In genomic region chr14:29097776-29098175, GRCm38 (mm10) we compare ENCODE assay signal across 14 mouse cellular contexts.
"Had no signal": no experiment of that assay in that cellular context is flagged by ENCODE, and none has a peak within 500 bp of the region (broad histone marks: within the 10 kb centered on the region; RNA-seq: fewer than 3 reads in every experiment).

No protein-coding gene starts in this region.

- H3K27me3 ChIP-seq: liver, embryonic 15.5 days; neural tube, embryonic 12.5 days had no signal

- H3K4me2 ChIP-seq: liver, embryonic 11.5 days; liver, embryonic 15.5 days; neural tube, embryonic 12.5 days had no signal

- H3K4me3 ChIP-seq: left cerebral cortex, adult 2 months; limb, embryonic 10.5 days; liver, embryonic 15.5 days; neural tube, embryonic 12.5 days had no signal

- ATAC-seq: intestine, embryonic 16.5 days; lung, postnatal 0 days had no signal

- H3K27ac ChIP-seq: left cerebral cortex, adult 2 months; limb, embryonic 10.5 days; liver, embryonic 15.5 days; neural tube, embryonic 12.5 days had no signal

- H3K4me1 ChIP-seq: liver, embryonic 15.5 days had no signal

- H3K36me3 ChIP-seq: limb, embryonic 10.5 days; liver, embryonic 15.5 days; neural tube, embryonic 12.5 days had no signal

- DNase-seq: kidney, adult 9 months; lung, adult 2 months; lung, postnatal 36 days; right cerebral cortex, postnatal 4 days; spleen, adult 18-20 months; thymus, adult 18-20 months; thymus, postnatal 25 days had no signal

- H3K9ac ChIP-seq: liver, embryonic 15.5 days; neural tube, embryonic 12.5 days had no signal

- H3K9me3 ChIP-seq: limb, embryonic 10.5 days; liver, embryonic 15.5 days; neural tube, embryonic 12.5 days had no signal
